Mouse (Mus musculus) CH12.LX (cell line): Measurements from ENCODE around the gene Bcl11a. TPM values are rescaled to one million over a fixed set of nuclear protein-coding genes. Genes with fewer than 3 reads are reported as not detected.

Source experiments
- DNase-seq: peaks from one replicate; pipeline ENCODE4 v3.0.0-alpha.2; 2013; ENCODE audit errors: extremely low read depth
- H3K27ac ChIP-seq: 2 replicates; pipeline ENCODE4 v1.5.1; 2012; ENCODE audit warnings: low read depth, mild to moderate bottlenecking, control low read depth, moderate library complexity; ENCODE audit not compliant: insufficient read depth
- H3K27me3 ChIP-seq: replicated peaks from 2 replicates; pipeline ENCODE3; 2012; ENCODE audit warnings: inconsistent platforms
- H3K36me3 ChIP-seq, 2 experiments: replicated peaks in 1 of 2; 2 replicates each; pipeline versions ENCODE3 to v1.6.1; 2012; ENCODE audit warnings: inconsistent platforms in 1 of 2, low read length in 1 of 2, mild to moderate bottlenecking in 1 of 2, mixed read lengths in 1 of 2, moderate library complexity in 1 of 2; ENCODE audit not compliant: control insufficient read depth in 1 of 2, insufficient read depth in 1 of 2
- H3K4me1 ChIP-seq, 2 experiments: 2 replicates each; pipeline ENCODE4 v1.6.1; 2012; ENCODE audit warnings: inconsistent platforms in 1 of 2, moderate library complexity in 1 of 2; ENCODE audit not compliant: insufficient read depth in 2 of 2, control insufficient read depth in 1 of 2
- H3K4me2 ChIP-seq: 2 replicates; pipeline ENCODE4 v1.6.1; 2012; ENCODE audit warnings: low read depth, mild to moderate bottlenecking, control low read depth; ENCODE audit not compliant: poor library complexity, insufficient read depth, severe bottlenecking
- H3K4me3 ChIP-seq, 3 experiments: fragments of 150-350 bp in 1 of 3; sonication (generic) in 1 of 3; replicated peaks in 1 of 3; 2 replicates each; pipeline versions ENCODE3 to v1.5.1; 2011 to 2012; ENCODE audit warnings: low read depth in 2 of 3, low read length in 2 of 3, mild to moderate bottlenecking in 2 of 3, moderate library complexity in 2 of 3, control low read depth in 1 of 3, improper control_type of control experiment in 1 of 3, inconsistent platforms in 1 of 3, mixed read lengths in 1 of 3; ENCODE audit not compliant: poor library complexity in 1 of 3
- H3K79me2 ChIP-seq: replicated peaks from 2 replicates; pipeline ENCODE4 v1.6.1; 2012; ENCODE audit warnings: mild to moderate bottlenecking, moderate library complexity; ENCODE audit not compliant: control insufficient read depth, poor library complexity, insufficient read depth, severe bottlenecking; ENCODE audit errors: extremely low read depth
- H3K9ac ChIP-seq: 2 replicates; pipeline ENCODE4 v1.6.1; 2012; ENCODE audit warnings: low read depth, mild to moderate bottlenecking, control low read depth, moderate library complexity; ENCODE audit not compliant: insufficient read depth
- H3K9me3 ChIP-seq: replicated peaks from 2 replicates; pipeline ENCODE3; 2012; ENCODE audit warnings: low read length, inconsistent platforms, mixed read lengths
- ELF1 ChIP-seq: IDR thresholded peaks from 2 replicates; pipeline ENCODE4 v1.6.1; 2014; ENCODE audit warnings: low read depth, mild to moderate bottlenecking, inconsistent platforms, low read length, improper control_type of control experiment
- HCFC1 ChIP-seq: IDR thresholded peaks from 2 replicates; pipeline ENCODE4 v1.6.1; 2012; ENCODE audit warnings: low read depth, mild to moderate bottlenecking, inconsistent platforms, low read length, improper control_type of control experiment
- JUN ChIP-seq: IDR thresholded peaks from 2 replicates; pipeline ENCODE4 v1.6.1; 2011; ENCODE audit warnings: low read depth, mild to moderate bottlenecking, low read length, improper control_type of control experiment, moderate library complexity; ENCODE audit not compliant: insufficient read depth
- KAT2A ChIP-seq: IDR thresholded peaks from 2 replicates; pipeline ENCODE4 v1.6.1; 2012; ENCODE audit warnings: low read length, improper control_type of control experiment, inconsistent platforms; ENCODE audit not compliant: insufficient replicate concordance
- MAZ ChIP-seq: IDR thresholded peaks from 2 replicates; pipeline ENCODE4 v1.6.1; 2012; ENCODE audit warnings: low read depth, mild to moderate bottlenecking, inconsistent platforms, low read length, improper control_type of control experiment, moderate library complexity
- NRF1 ChIP-seq: IDR thresholded peaks from 2 replicates; pipeline ENCODE4 v1.6.1; 2014; ENCODE audit warnings: low read depth, mild to moderate bottlenecking, inconsistent platforms, low read length, improper control_type of control experiment, moderate library complexity
- POLR2AphosphoS2 ChIP-seq: IDR thresholded peaks from 2 replicates; pipeline ENCODE4 v1.6.1; 2011; ENCODE audit warnings: low read depth, low read length, improper control_type of control experiment
- RAD21 ChIP-seq: IDR thresholded peaks from 2 replicates; pipeline ENCODE4 v1.6.1; 2011; ENCODE audit warnings: low read depth, mild to moderate bottlenecking, low read length, improper control_type of control experiment, moderate library complexity
- SIN3A ChIP-seq: IDR thresholded peaks from 2 replicates; pipeline ENCODE4 v1.6.1; 2012; ENCODE audit warnings: low read length, improper control_type of control experiment, inconsistent platforms
- TCF12 ChIP-seq: IDR thresholded peaks from 2 replicates; pipeline ENCODE4 v1.6.1; 2014; ENCODE audit warnings: low read depth, mild to moderate bottlenecking, inconsistent platforms, low read length, improper control_type of control experiment
- USF2 ChIP-seq: conservative IDR thresholded peaks from 2 replicates; pipeline ENCODE4 v1.6.1; 2011; ENCODE audit warnings: low read depth, low read length, improper control_type of control experiment
- ZC3H11A ChIP-seq: IDR thresholded peaks from 2 replicates; pipeline ENCODE4 v1.6.1; 2012; ENCODE audit warnings: low read depth, mild to moderate bottlenecking, inconsistent platforms, low read length, improper control_type of control experiment
- ZKSCAN1 ChIP-seq: IDR thresholded peaks from 2 replicates; pipeline ENCODE4 v1.6.1; 2012; ENCODE audit warnings: low read depth, inconsistent platforms, low read length, improper control_type of control experiment, borderline replicate concordance
- ZNF384 ChIP-seq: IDR thresholded peaks from 2 replicates; pipeline ENCODE4 v1.6.1; 2012; ENCODE audit warnings: low read depth, low read length, improper control_type of control experiment, inconsistent platforms
- dilution Hi-C: fragments of 300-500 bp; cut with MboI; formaldehyde crosslinking; loops from 2 replicates; pipeline ENCODE4 v1.14.3; 2020; ENCODE audit warnings: low sequenced_read_pairs; ENCODE audit not compliant: extremely low pct_unique_long_range_greater_than_20kb, extremely low pct_ligation_motif_present
- in situ Hi-C: fragments of 300-500 bp; cut with MboI; formaldehyde crosslinking; loops from 3 replicates; pipeline ENCODE4 v1.14.3; 2019; ENCODE audit warnings: low sequenced_read_pairs, low pct_ligation_motif_present, low pct_unique_long_range_greater_than_20kb, mixed read lengths
- polyA plus RNA-seq: library from polyadenylated mRNA; unstranded; fragments of >175 nt; gene quantifications from 2 replicates; pipeline ENCODE4 v1.2.1, GENCODE M21; 2012; ENCODE audit warnings: low read depth; ENCODE audit not compliant: insufficient read length
- total RNA-seq, 2 experiments: library from RNA; depleted of rRNA; stranded (reverse); fragments of 300-350 nt in 1 of 2; fragments of >200 nt in 1 of 2; gene quantifications; 2 replicates each; pipeline ENCODE4 v1.2.3; 2012 to 2014

Gene Bcl11a
- total and polyA plus RNA-seq, 3 experiments = 6.8 to 57.9 (median 13.9) TPM

- no peak for DNase-seq
- Histone ChIP-seq H3K36me3 (peaks cover 0 to 83% of the 10 kb centered on the region in 2 experiments), H3K27me3 (no peaks in the 10 kb centered on the region)
- in situ Hi-C loops (no loop called here), dilution Hi-C loops (no loop called here)
- TF ChIP-seq ZNF384 (no peak), JUN (no peak), SIN3A (no peak), MAZ (no peak), USF2 (no peak), KAT2A (no peak), ZC3H11A (no peak)
- TF ChIP-seq, all 38 proteins: peak for 0
- H3K27ac ChIP-seq = no peak overlapping the region
- H3K4me1 ChIP-seq = peaks cover 7 to 94% of the 10 kb centered on the region in 2 experiments; a peak in 3 of 4 replicates
- no peaks in the 10 kb centered on the region for H3K79me2 ChIP-seq
- no peaks in the 10 kb centered on the region for H3K9me3 ChIP-seq
- no peak overlapping the region for H3K4me3 ChIP-seq
- no peak overlapping the region for H3K4me2 ChIP-seq
- H3K9ac ChIP-seq = no peak overlapping the region
Measured at GRCm38 (mm10) chr11:24110113-24110512, 32.3 kb downstream of the Bcl11a start.

GRCm38 (mm10) chr11:24111720-24112119, 33.9 kb downstream of the Bcl11a start:
- Histone ChIP-seq H3K79me2 (no peaks in the 10 kb centered on the region), H3K9ac (no peak overlapping the region), H3K36me3 (peaks cover 0 to 86% of the 10 kb centered on the region in 2 experiments), H3K27me3 (no peaks in the 10 kb centered on the region), H3K9me3 (no peaks in the 10 kb centered on the region), H3K27ac (no peak overlapping the region), H3K4me1 (peaks cover 7 to 96% of the 10 kb centered on the region in 2 experiments; a peak in 3 of 4 replicates), H3K4me3 (no peak overlapping the region), H3K4me2 (no peak overlapping the region)
- DNase-seq = no peak
- in situ Hi-C loops (no loop called here), dilution Hi-C loops (no loop called here)
- TF ChIP-seq ELF1 (no peak), RAD21 (no peak), KAT2A (no peak), TCF12 (no peak), NRF1 (no peak), ZKSCAN1 (no peak), HCFC1 (no peak), POLR2AphosphoS2 (no peak)
- TF ChIP-seq, all 38 proteins: peak for 0
